Mouse (Mus musculus): ENCODE measurements around the gene Arid3c. TPM values are rescaled to one million over a fixed set of nuclear protein-coding genes. Genes with fewer than 3 reads are reported as not detected.
A peak's percentile ranks its signal among the peaks of the same experiment; 100 is the strongest.
"Not testable (repeated sequence)": the region's sequence is repeated elsewhere in the genome, so short reads cannot be mapped to it uniquely, and the experiment has no call there.

Arid3c gene
- total RNA-seq, 2 experiments from 2014 or later = not detected

GRCm38 (mm10) chr4:41707011-41707535, 23.9 kb downstream of the Arid3c start:
- no peak for DNase-seq (ENCODE audit: low spot score in 2 of 2)

DNA sequence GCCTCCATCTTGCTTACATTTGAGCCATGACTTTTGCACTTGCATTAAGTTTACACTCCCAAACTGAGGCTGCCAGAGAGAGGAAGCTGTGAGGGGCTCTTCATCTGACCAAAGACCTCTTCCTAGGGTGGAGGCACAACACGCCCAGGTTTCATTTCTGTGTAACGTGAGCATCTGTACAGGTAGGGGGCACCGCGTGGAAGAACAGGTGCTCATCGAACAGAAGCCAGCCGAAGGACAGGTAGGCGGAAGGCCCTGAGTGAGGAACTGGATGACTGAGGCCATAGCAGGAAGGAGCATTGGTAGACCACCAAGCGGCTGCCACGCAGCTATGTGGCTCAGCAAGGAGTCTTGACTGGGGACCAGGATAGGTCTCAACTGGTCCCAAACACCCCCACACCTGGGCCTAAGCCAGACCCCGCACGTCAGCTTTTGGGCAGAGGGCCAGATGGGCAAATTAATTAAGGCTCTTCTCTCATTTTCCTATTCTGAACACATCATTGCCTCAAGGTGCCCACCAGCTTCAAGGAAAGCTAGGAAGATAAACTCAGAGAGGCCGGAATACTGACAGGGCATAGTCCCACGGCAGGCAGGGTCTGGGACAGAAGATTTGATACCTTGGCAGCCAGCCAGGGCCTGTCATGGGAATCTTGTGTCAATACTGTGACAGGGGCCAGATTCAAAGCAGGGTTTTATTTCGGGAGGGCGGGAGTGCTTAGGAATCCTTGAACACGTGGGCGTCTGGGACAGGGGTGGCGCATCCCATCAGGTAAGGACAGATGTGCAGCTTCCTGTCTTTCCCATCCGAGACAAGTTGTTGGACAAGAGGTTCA, 24.8 kb downstream of the Arid3c start:
- DNase-seq (ENCODE audit: low spot score in 2 of 2) = no peak

DNA sequence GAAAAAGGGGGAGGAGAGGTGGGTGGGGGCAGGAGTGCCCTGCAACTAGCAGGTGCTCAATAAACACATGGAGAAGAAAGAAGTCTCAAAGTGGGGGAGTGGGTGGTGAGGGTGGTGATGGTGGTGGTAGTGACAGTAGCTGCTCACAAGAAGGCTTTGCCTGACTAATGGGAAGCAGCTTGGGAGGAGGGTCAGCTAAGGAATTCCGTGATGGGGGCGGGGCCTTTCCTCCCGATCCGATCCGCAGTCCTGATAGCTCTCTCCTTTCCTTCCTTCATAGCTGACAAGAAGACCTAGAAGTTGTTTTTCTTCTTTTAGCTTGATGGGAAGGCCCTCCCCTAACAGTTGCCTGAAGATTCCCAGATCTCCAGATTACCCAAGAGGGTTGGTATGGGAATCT, 26.3 kb downstream of the Arid3c start:
- no peak for DNase-seq (ENCODE audit: low spot score in 2 of 2)

DNA sequence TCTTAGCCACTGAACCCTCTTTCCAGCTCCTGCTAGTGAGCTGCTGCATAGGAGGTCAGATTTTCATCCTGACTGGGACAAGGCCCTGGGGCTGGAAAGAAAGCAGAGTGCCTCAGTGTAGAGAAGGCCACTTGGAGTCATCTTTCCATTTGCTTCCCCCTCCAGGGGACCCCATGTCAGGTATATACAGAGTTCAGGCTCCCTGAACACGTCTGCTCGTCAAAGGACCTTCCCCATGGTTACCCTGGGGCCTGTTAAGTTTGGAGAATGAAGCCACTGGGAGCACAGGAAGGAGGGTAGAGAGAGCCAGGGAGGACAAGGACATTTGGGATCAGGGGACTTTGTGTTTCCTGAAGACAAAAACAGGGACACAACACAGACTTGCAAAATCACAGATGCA, 28.7 kb downstream of the Arid3c start:
- DNase-seq (ENCODE audit: low spot score in 2 of 2) = not testable (repeated sequence)

DNA sequence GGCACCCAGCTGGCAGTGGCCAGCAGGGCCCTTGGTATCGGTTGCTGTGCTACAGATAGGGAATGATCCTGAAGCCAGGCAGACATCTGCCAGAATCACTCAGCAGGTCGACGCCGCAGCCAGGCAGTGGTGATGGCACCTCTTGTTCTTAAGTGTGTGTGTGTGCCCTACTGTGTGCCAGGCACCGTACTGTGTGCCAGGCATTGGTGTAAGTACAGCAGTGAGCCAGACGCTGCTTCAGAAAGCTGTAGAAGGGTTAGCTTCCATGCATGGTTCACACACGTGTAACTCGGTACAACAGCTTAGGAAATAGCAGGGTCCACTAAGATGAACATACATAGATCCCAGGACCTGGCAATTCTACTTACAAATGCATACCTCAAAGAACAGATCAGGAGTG, 30.7 kb downstream of the Arid3c start:
- DNase-seq (ENCODE audit: low spot score in 2 of 2) = not testable (repeated sequence)

DNA sequence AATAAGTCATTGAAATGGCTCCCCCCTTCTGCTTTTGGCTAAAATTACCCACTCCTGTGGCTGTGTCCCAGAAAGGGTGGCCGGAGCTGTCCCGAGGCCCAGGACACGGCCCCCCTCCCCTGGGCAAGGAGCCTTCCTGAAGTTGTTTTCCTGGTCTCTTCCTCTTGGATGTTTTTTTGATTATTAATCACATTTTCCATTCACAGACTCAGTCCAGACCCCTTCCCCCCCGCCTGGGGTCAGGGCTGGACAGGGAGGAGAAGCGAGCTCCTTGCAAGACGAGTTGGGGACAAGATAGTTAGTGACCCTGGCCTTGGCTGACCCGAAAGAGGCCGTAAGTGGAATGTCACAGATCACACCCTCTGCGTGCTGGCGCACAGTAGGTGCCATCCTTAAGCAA, 31.2 kb downstream of the Arid3c start, which contains the start of gene Il11ra1:
Gene Il11ra1, plus strand, starts transcription at position 207 of the 400 bp plus-strand sequence.
- DNase-seq (ENCODE audit: low spot score in 2 of 2) = not testable (repeated sequence)

GRCm38 (mm10) chr4:41698421-41699016, 32.4 kb downstream of the Arid3c start:
- not testable (repeated sequence) for DNase-seq (ENCODE audit: low spot score in 2 of 2)

GRCm38 (mm10) chr4:41696930-41697841, 33.8 kb downstream of the Arid3c start, which contains the start of gene Cntfr:
Cntfr (minus strand) TSS chr4:41697089.
- peak; percentile 86 to 89 for DNase-seq (ENCODE audit: low spot score in 2 of 2)

- DNase-seq (ENCODE audit: low spot score in 2 of 2) = not testable (repeated sequence)
These were observed 34.5 kb downstream of the Arid3c start for GRCm38 (mm10) chr4:41696452-41696851.

- not testable (repeated sequence) for DNase-seq (ENCODE audit: low spot score in 2 of 2)
These were observed 35.1 kb downstream of the Arid3c start for GRCm38 (mm10) chr4:41695800-41696199.

GRCm38 (mm10) chr4:41693511-41693910, 37.4 kb downstream of the Arid3c start:
- not testable (repeated sequence) for DNase-seq (ENCODE audit: low spot score in 2 of 2)

- not testable (repeated sequence) for DNase-seq (ENCODE audit: low spot score in 2 of 2)
These were observed 40.9 kb downstream of the Arid3c start for GRCm38 (mm10) chr4:41690014-41690413.

DNA sequence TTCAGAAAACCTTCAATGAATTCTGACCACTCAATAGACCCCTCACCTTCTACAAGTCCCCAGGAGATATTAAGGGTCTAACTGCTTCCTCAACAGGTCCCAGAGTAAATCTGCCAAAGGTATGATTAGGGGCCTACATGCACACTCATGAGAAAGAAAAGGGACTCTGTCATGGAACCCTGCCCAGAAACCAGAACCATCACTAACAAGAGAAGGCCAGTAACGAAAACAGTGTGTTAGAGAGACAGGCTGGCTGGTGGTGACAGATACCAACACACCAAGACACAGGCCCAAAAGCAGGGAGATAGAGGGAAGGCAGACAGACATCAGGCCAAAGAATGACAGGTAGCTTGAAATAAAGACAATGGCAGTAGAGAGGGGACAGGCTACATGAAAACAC, 42.4 kb downstream of the Arid3c start:
- DNase-seq (ENCODE audit: low spot score in 2 of 2) = not testable (repeated sequence)

DNA sequence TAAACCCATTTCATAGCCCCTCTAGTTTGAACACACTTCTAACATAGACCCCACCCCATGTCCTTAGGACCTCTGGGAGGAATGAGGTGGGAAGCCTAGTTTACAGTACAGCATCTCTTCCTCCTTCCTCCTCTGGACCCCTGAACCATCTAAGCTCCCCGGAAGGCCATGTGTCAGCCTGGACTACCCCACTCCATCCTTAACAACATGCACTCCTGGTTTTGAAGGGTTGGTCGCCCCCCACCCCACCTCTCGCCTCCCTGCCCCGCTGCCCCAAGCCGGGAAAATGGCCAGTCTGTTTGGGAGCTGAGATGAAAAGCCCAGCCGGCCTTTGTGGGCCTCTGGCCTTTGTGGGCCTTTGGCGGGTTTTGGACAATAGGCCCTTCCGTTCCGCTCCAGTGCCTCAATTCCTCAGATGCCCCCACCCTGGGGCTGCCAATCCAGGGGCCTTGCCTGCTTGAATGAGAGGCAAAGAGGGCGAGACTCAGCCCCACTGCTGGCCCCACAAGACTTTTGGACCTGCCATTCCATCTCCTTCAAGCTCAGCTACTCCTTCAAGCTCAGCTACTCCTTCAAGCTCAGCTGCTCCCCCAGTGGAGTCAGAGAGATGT, 45.0 kb downstream of the Arid3c start:
- not testable (repeated sequence) for DNase-seq (ENCODE audit: low spot score in 2 of 2)

- DNase-seq (ENCODE audit: low spot score in 2 of 2) = not testable (repeated sequence)
These were observed 46.0 kb downstream of the Arid3c start for GRCm38 (mm10) chr4:41684931-41685453.

- DNase-seq (ENCODE audit: low spot score in 2 of 2) = not testable (repeated sequence)
These were observed 46.6 kb downstream of the Arid3c start for GRCm38 (mm10) chr4:41684131-41684930.

- DNase-seq (ENCODE audit: low spot score in 2 of 2) = not testable (repeated sequence)
These were observed 47.6 kb downstream of the Arid3c start for GRCm38 (mm10) chr4:41683303-41683702.

DNA sequence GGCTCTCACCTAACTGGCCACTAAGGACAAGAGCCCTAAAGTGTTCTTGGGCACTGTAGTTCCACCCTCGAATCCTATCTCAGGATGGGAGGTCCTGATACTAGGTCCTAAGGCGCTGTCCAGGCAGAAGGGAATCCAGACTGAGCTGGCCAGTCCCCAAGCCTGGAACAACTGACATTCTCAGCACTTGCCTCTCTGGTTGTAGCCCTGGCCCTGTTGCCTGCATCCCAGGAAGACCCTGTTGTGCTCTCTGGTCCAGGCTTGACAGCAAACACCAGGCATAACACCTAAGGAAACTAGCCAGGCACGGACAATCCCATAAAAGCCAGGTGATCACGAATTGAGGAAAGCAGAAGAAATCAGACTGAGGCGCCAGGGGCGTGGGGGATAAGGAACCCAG, 48.2 kb downstream of the Arid3c start:
- DNase-seq (ENCODE audit: low spot score in 2 of 2) = no peak

GRCm38 (mm10) chr4:41681947-41682346, 49.0 kb downstream of the Arid3c start:
- DNase-seq (ENCODE audit: low spot score in 2 of 2) = no peak
